Mouse (Mus musculus) retina, postnatal 1 day (tissue): ENCODE data around the gene Fam185a.

Experiments used
- DNase-seq: peaks from one replicate; pipeline ENCODE4 v3.0.0-alpha.2; 2012

The Fam185a gene

GRCm38 (mm10) chr5:21494781-21495180 lies 70.0 kb downstream of the Fam185a start:
- no peak for DNase-seq

DNA sequence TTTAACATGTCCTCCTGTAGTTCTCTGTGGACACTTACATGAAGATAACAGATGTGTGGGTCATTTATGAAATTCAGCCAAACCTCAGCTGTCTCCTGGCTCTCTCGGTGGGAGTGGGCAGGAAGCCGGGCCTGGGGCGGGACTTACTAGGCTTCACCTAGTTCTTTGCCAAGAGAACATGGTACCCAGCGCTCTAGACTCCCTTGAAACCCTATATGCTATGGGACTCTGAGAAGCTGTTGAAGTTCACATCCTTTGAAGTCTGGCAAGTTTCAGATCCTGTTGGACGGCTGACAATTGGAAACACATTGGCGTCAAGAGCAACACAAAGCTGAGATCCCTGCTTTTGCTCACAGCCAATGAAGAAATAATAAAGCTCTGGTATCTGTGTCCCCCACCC lies 71.6 kb downstream of the Fam185a start:
- no peak for DNase-seq

GRCm38 (mm10) chr5:21496881-21497280 lies 72.1 kb downstream of the Fam185a start:
- no peak for DNase-seq

GRCm38 (mm10) chr5:21498490-21498889 lies 73.7 kb downstream of the Fam185a start:
- DNase-seq: no peak

GRCm38 (mm10) chr5:21498925-21499324 lies 74.2 kb downstream of the Fam185a start:
- DNase-seq: no peak

- DNase-seq: no peak
Measured at GRCm38 (mm10) chr5:21500133-21500532, 75.4 kb downstream of the Fam185a start.

GRCm38 (mm10) chr5:21500941-21501340 lies 76.2 kb downstream of the Fam185a start:
- DNase-seq: no peak

GRCm38 (mm10) chr5:21502936-21503610 lies 78.3 kb downstream of the Fam185a start:
- no peak for DNase-seq

DNA sequence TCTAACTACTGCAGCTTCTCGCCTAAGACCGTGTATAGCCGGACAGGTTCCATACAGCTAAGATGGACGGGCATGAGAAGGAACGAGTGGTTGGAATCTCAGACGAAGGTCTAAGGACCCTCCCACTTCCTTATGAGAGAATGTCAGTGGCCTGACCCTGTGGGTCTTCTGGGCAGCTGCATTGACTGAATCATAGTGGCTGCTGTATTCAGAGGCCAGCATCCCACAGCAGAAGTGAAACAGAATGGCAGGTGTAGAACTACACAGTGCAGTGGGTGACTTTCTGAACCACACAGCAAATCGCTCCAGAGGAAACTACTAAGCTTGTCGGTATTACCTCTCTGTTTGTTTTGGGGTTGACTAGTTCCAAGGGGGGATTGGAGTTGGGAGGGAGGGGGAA lies 80.4 kb downstream of the Fam185a start:
- DNase-seq: no peak

GRCm38 (mm10) chr5:21506887-21507286 lies 82.1 kb downstream of the Fam185a start:
- DNase-seq: no peak

DNA sequence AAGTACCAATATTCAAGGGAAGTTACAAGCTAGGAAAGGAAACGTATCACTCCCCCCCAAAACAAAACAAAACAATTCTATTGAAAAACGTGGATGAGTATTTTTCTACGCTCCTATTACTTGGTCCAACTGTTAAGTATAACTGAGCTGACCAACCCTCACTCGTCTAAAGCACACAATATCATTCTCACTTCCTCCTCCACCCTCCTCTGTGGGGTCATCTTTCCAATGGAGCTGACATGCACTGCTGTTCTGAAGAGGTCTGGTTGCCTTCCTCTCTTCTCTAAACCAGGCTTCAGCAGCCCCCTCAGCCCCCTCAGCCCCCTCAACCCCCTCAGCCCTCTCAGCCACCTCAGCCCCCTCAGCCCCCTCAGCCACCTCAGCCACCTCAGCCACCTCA lies 85.0 kb downstream of the Fam185a start:
- DNase-seq: no peak

- DNase-seq: no peak
Measured at GRCm38 (mm10) chr5:21513363-21513762, 88.6 kb downstream of the Fam185a start.

- no peak for DNase-seq
Measured at GRCm38 (mm10) chr5:21517562-21517961, 92.8 kb downstream of the Fam185a start.

GRCm38 (mm10) chr5:21518207-21518606 lies 93.4 kb downstream of the Fam185a start:
- no peak for DNase-seq

GRCm38 (mm10) chr5:21519166-21519565 lies 94.4 kb downstream of the Fam185a start:
- DNase-seq: no peak

DNA sequence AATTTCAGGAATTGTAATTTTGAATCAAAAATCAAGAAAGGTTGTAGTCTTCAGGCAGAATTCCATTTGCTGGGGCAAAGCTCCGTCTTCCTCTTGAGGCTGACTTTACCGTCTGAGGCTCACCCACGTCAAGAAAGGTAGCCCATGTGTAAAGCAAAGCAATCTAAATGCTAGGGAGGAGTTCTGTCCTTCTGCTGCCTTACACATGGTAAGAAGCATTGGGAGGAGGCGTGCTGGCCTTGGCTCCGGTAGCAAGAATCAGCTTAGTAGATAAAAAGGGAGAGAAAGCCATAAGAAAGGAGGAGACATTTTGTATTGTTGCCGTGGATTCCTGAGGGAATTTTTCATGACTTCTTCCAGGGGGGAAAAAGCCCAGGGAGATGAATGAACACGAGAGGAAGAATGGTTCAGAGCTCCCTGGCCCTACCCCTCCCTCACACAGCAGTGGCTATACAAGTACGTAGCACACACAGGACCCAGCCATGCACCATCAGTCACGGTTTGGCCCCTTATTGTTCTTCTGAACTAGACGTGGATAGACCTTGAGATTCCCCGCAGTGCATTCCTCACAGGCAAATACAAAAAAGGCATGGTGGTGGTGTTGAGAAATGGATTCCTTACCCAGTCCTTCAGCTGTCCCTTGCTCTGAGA lies 102.2 kb downstream of the Fam185a start:
- DNase-seq: no peak

GRCm38 (mm10) chr5:21527488-21527911 lies 102.7 kb downstream of the Fam185a start:
- DNase-seq: no peak

DNA sequence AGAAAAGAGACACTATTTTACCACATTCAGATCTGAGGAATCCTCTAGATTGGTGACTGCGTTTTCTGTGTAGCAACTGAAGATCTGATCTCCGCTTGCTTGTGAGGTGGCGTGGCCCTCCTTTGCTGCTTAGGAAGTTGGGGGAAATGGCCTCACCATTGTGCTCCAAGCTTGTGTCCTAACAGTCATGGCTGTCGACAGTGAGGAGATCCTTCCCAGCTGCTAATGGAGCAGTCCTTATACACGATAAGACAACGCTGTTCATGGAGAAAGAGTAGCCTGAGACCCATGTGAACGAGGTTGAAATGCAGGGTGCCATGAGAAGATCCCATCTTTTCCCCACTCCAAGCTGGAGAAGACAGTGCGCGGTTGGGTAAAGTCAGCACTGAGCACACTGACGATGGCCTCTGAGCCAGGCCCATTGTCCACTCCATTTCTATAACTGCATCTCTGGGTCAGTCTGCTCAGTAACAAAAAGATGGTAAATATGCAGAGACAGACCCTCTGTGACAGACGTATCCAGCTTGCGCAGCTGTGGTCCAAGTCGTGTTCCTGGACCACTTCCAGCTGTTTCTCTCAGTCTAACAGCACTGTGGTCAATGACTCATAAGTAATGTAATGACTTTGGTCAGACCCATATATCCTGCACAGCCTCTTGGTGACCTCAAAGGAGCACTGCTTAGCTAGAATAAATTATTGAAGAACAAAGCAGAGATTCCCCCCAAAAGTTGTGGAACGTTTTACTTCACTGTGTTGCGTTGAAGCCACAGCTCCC lies 103.5 kb downstream of the Fam185a start:
- DNase-seq: no peak

DNA sequence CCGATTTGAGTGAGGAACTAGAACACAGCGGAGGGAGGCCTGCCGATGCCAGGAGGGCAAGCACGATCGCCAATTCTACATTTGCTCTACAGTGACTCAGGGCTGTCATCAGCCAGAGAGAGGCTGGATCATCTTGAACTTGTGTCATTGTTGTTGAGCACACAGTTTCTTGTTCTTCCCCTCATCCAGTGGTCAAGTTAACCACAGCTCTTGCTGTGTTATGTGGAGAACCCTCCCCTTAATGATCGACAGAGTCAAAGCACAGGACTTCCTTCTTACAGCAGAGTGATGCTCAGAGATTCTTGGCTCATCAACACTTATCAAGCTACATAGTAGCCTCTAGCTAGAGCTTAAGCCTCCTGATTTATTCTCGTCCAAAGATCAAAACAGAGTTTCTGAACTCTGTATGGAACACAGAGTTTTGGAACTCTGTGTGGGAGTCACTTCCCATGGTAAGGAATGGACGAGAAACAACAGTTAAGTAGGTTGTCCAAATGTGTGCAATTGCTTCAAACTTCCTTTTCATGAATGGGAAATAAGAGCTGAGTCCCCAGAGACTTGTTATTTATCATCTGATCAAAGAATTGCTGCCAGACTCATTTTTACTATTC lies 104.5 kb downstream of the Fam185a start:
- DNase-seq: no peak
